Mouse (Mus musculus): ENCODE data around the gene 4921504E06Rik.

DNA sequence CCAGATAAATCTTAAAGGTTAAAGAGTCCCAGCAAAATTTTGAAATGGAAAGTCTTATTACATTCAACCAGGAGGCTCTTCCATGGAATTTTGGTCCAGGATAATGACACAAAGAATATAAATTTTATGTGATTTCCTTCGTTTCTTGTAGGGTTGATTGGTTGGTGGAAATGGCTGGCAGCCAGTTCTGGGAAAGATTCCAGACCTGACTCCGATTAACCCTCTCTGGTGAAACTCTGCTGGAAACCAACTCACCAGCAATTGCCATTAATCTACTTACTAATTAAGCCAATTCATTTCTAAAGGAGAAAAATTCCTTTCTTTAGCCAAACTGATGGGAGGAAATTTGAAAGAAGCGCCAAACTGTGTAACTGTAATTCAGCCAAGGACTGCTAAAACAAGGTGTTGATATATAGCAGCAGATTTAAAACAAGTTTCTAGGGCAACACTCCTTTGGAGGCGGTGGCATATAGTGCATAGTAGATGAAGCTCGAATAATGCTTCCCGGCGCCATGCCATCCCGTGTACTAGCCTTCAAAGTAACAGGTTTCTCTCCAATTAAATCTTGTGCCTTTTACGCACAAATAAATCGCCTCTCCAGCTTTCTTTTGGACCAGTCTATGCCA lies 97.7 kb downstream of the 4921504E06Rik start:
- no peak for TF ChIP-seq CTCF (IDR thresholded peaks at IDR 0.05; ENCODE audit: low read depth, low read length)
- no peak for TF ChIP-seq TAL1 (conservative IDR thresholded peaks at IDR 0.05; ENCODE audit: low read depth, low read length)
- TF ChIP-seq POLR2AphosphoS5 (IDR thresholded peaks at IDR 0.05; ENCODE audit: insufficient replicate concordance, low read depth, low read length), result no peak

All from G1E (cell line).